Comparison of ENCODE assay signal across 23 mouse cellular contexts in the genomic region with DNA sequence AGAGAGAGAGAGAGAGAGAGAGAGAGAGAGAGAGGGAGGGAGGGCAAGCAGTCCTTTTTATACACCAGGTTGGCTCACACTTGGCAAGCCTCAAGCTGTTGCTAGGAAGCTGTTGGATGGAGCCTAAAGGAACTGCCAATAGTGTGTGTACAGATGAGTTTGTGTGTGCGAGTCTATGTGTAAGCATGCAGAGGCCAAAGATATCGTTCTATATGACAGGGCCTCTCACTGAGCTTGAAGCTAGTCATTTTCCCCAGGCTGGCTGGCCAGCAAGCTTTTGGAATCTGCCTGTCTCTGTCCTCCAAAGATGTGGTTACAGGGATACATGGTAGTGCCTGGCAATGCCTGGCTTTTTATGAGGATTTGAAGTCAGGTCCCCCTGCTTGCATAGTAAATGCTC.
DNase-seq lines count a peak whose midpoint lies in the region; ATAC-seq lines count a peak whose summit lies in the region.
"Had no signal": no experiment of that assay in that cellular context is flagged by ENCODE, and none has a peak within 500 bp of the region (broad histone marks: within the 10 kb centered on the region; RNA-seq: fewer than 3 reads in every experiment).

No protein-coding gene starts in this region.

- H3K27ac ChIP-seq in forebrain, embryonic 16.5 days (ENCODE audit: low read length) = no peak overlapping the region
- H3K27ac ChIP-seq: embryonic facial prominence, embryonic 10.5 days; heart, embryonic 13.5 days; hindbrain, embryonic 12.5 days; limb, embryonic 12.5 days; liver, embryonic 12.5 days; stomach, embryonic 15.5 days had no signal

- no peaks in the 10 kb centered on the region for H3K9me3 ChIP-seq in forebrain, embryonic 16.5 days (ENCODE audit: control insufficient read depth, low read length)
- H3K9me3 ChIP-seq: embryonic facial prominence, embryonic 10.5 days; hindbrain, embryonic 12.5 days; limb, embryonic 12.5 days; liver, embryonic 12.5 days; stomach, embryonic 15.5 days had no signal

- WGBS in forebrain, embryonic 16.5 days = 68% methylated on average over 2 of the region's 2 CpGs

- no peak for DNase-seq in frontal cortex, postnatal 25 days (ENCODE audit: low spot score in 2 of 2)
- peak; percentile 9 for DNase-seq in right cerebral cortex, adult 18-20 months
- DNase-seq in right cerebral cortex, postnatal 14 days = no peak
- peak; percentile 18 to 19 for DNase-seq in layer of hippocampus, postnatal 14 days (ENCODE audit: low spot score in 2 of 2)
- DNase-seq in spleen, postnatal 10 days (ENCODE audit: low spot score in 2 of 2) = no peak
- DNase-seq in embryo, embryonic 11 days = no peak
- DNase-seq: adrenal gland, postnatal 14 days; cerebellum, adult 9-11 months; gastrocnemius, postnatal 10 days; heart, postnatal 14 days; kidney, postnatal 36 days; lung, adult 18-20 months; lung, postnatal 10 days had no signal

- H3K4me1 ChIP-seq in forebrain, embryonic 16.5 days (replicated peaks; ENCODE audit: control insufficient read depth, insufficient read depth, low read length) = no peaks in the 10 kb centered on the region
- H3K4me1 ChIP-seq: embryonic facial prominence, embryonic 10.5 days; heart, embryonic 13.5 days; hindbrain, embryonic 12.5 days; limb, embryonic 12.5 days; stomach, embryonic 15.5 days had no signal

- no peaks in the 10 kb centered on the region for H3K27me3 ChIP-seq in forebrain, embryonic 16.5 days (replicated peaks; ENCODE audit: control insufficient read depth, insufficient read depth, low read length)
- H3K27me3 ChIP-seq: heart, embryonic 13.5 days; hindbrain, embryonic 12.5 days; limb, embryonic 12.5 days; liver, embryonic 12.5 days; stomach, embryonic 15.5 days had no signal

- ATAC-seq in frontal cortex, adult (ENCODE audit: low TSS enrichment) = peak; percentile 67
- ATAC-seq in forebrain, embryonic 16.5 days = no peak
- ATAC-seq: intestine, postnatal 0 days; liver, embryonic 12.5 days had no signal

- H3K9ac ChIP-seq in forebrain, embryonic 16.5 days (replicated peaks; ENCODE audit: low read depth, low read length) = no peak overlapping the region
- H3K9ac ChIP-seq: heart, embryonic 13.5 days; hindbrain, embryonic 12.5 days; limb, embryonic 12.5 days; liver, embryonic 12.5 days; stomach, embryonic 15.5 days had no signal

- no peaks in the 10 kb centered on the region for H3K36me3 ChIP-seq in forebrain, embryonic 16.5 days (ENCODE audit: control insufficient read depth, insufficient read depth)
- H3K36me3 ChIP-seq: embryonic facial prominence, embryonic 10.5 days; heart, embryonic 13.5 days; hindbrain, embryonic 12.5 days; limb, embryonic 12.5 days; liver, embryonic 12.5 days; stomach, embryonic 15.5 days had no signal

- H3K4me3 ChIP-seq in forebrain, embryonic 16.5 days (replicated peaks; ENCODE audit: low read length) = no peak overlapping the region
- H3K4me3 ChIP-seq: embryonic facial prominence, embryonic 10.5 days; heart, embryonic 13.5 days; hindbrain, embryonic 12.5 days; limb, embryonic 12.5 days; liver, embryonic 12.5 days; stomach, embryonic 15.5 days had no signal

- no peak overlapping the region for H3K4me2 ChIP-seq in forebrain, embryonic 16.5 days (ENCODE audit: low read length)
- H3K4me2 ChIP-seq: heart, embryonic 13.5 days; hindbrain, embryonic 12.5 days; limb, embryonic 12.5 days; liver, embryonic 12.5 days; midbrain, embryonic 11.5 days; stomach, embryonic 15.5 days had no signal

Comparison
In these comparisons a context has a peak if more than half of its experiments do, and no peak if none do; other contexts are left out.
1. DNase-seq: peak in right cerebral cortex, adult 18-20 months (single experiment) and layer of hippocampus, postnatal 14 days (2 of 2); none in frontal cortex, postnatal 25 days (0 of 2), right cerebral cortex, postnatal 14 days (single experiment), spleen, postnatal 10 days (0 of 2) and embryo, embryonic 11 days (single experiment).